Mouse (Mus musculus) forebrain, embryonic 16.5 days (tissue): ENCODE measurements at regions not wholly inside any gene's neighbourhood (a gene's known extent, or its start where the extent isn't known, plus 50 kb on each side); places are given as distances from the start of the nearest gene placed in this dataset.

Experiments
- ATAC-seq: fragments of 200-750 bp; cut with Nextera tagmentation; 2 replicates; pipeline ENCODE4 v1.8.0; 2017; ENCODE audit warnings: mild to moderate bottlenecking, moderate library complexity
- H3K27ac ChIP-seq: fragments of 300-500 bp; sonication (generic); 2 replicates; pipeline ENCODE4 v1.5.1; 2014; ENCODE audit warnings: low read length, control low read depth
- H3K27me3 ChIP-seq: fragments of 300-500 bp; sonication (generic); replicated peaks from 2 replicates; pipeline ENCODE4 v1.6.1; 2014; ENCODE audit warnings: low read length; ENCODE audit not compliant: control insufficient read depth, insufficient read depth
- H3K36me3 ChIP-seq: fragments of 300-500 bp; sonication (generic); 2 replicates; pipeline ENCODE4 v1.6.1; 2014; ENCODE audit not compliant: control insufficient read depth, insufficient read depth
- H3K4me1 ChIP-seq: fragments of 300-500 bp; sonication (generic); replicated peaks from 2 replicates; pipeline ENCODE4 v1.6.1; 2014; ENCODE audit warnings: low read length; ENCODE audit not compliant: control insufficient read depth, insufficient read depth
- H3K4me2 ChIP-seq: fragments of 300-500 bp; sonication (generic); 2 replicates; pipeline ENCODE4 v1.6.1; 2014; ENCODE audit warnings: mild to moderate bottlenecking, low read length, control low read depth
- H3K4me3 ChIP-seq: fragments of 300-500 bp; sonication (generic); replicated peaks from 2 replicates; pipeline ENCODE4 v1.5.1; 2014; ENCODE audit warnings: mild to moderate bottlenecking, low read length, control low read depth
- H3K9ac ChIP-seq: fragments of 300-500 bp; sonication (generic); replicated peaks from 2 replicates; pipeline ENCODE4 v1.6.1; 2014; ENCODE audit warnings: low read depth, low read length, control low read depth
- H3K9me3 ChIP-seq: fragments of 300-500 bp; sonication (generic); 2 replicates; pipeline ENCODE4 v1.6.1; 2016; ENCODE audit warnings: low read length; ENCODE audit not compliant: control insufficient read depth
- WGBS: fragments of 180-500 bp; shearing (Covaris S2); extraction: QIAGEN DNeasy Blood & Tissue Kit; methylation state at CpG from one replicate; pipeline ENCODE4 v1.1.7; 2014; 5-methylcytosine and 5-hydroxymethylcytosine counted together

DNA sequence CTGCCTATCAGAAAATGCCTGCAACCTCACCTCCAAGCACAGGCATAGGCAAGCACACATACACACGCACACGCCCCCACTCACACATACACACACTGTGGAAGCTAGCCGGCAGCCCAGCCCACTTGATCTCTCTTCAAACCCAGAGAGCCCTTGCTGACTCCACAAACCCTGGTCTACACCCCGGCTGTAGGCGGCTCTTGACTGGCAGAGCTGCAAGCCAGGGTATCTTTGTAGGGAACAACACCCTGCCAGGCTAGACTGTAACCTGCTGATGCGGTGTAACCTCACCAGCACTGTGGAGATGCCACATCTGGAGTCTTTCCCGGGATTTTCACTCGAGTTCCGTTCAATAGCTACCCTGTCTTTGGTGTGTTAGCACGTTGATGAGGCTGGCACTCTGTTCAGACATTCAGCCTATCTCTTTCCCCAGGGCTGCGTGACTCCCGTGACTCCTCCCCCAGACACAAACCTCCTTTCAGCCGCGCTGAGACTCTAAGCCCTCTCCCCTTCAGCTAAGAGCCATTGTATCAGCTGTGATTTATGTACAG, 261.3 kb downstream of the Mycn start:
- Histone ChIP-seq H3K4me1 (peaks cover 59% of the 10 kb centered on the region), H3K4me2 (peak overlapping the region; percentile 68)

DNA sequence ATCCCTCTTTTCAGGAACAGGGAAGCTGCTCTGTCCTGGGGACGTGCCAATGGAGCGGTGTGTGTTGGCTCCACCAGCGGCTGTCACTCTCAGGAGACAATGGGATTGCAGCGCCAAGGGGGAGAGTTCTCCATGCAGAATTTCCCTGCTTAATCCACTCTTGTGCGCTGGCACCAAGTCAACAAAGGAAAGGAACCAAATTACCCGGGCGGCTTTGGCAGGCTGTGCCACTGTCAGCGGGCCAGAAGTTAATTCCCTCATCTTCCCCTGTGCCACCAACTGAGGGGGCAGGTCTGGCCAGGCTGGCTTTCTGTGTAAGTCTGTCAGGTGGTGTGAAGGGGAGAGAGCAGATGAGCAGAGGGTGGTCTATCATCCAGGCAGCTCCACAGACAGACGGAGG, 265.0 kb downstream of the Mycn start:
- Histone ChIP-seq H3K4me1 (peaks cover 36% of the 10 kb centered on the region), H3K27me3 (no peaks in the 10 kb centered on the region), H3K36me3 (no peaks in the 10 kb centered on the region), H3K9ac (no peak overlapping the region), H3K4me3 (no peak overlapping the region), H3K4me2 (no peak overlapping the region), H3K9me3 (no peaks in the 10 kb centered on the region), H3K27ac (peak overlapping the region; percentile 55)
- peak; percentile 70 for ATAC-seq
- 7% methylated on average over 9 of the region's 9 CpGs for WGBS

More for the DNA sequence above, 261.3 kb downstream of the Mycn start:
- no peaks in the 10 kb centered on the region for H3K9me3 ChIP-seq
- peak; percentile 86 for ATAC-seq
- peak overlapping the region; percentile 95 for H3K27ac ChIP-seq
- 4% methylated on average over 14 of the region's 14 CpGs for WGBS
- peak overlapping the region; percentile 47 for H3K4me3 ChIP-seq
- H3K27me3 ChIP-seq: no peaks in the 10 kb centered on the region
- H3K9ac ChIP-seq: peak overlapping the region; percentile 77
- no peaks in the 10 kb centered on the region for H3K36me3 ChIP-seq

DNA sequence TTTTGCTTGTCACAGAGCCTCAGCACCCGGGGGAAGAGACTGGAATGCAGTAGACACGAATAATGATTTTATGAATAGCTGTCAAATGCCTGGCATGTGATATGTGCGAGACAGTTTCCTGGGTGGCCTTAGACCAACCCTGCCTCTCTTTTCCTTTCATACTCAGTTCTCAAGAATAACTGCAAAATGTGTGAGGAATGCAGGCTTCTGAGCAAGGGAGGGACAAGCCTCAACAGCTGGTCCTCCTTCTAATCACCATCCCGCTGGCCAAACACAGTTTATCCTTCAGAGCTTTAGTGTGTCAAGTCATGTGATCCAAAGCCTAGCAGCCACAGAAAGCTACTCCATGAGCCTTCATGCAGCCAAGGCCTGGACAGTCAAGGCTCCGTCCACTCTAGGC, 271.8 kb downstream of the Mycn start:
- peak; percentile 35 for ATAC-seq
- Histone ChIP-seq H3K36me3 (no peaks in the 10 kb centered on the region), H3K4me1 (peaks cover 2% of the 10 kb centered on the region; the same call in 1 of the 2 replicates), H3K9ac (no peak overlapping the region), H3K4me3 (no peak overlapping the region), H3K27me3 (no peaks in the 10 kb centered on the region), H3K9me3 (no peaks in the 10 kb centered on the region), H3K27ac (no peak overlapping the region), H3K4me2 (no peak overlapping the region)
- WGBS: 62% methylated on average over 5 of the region's 5 CpGs

DNA sequence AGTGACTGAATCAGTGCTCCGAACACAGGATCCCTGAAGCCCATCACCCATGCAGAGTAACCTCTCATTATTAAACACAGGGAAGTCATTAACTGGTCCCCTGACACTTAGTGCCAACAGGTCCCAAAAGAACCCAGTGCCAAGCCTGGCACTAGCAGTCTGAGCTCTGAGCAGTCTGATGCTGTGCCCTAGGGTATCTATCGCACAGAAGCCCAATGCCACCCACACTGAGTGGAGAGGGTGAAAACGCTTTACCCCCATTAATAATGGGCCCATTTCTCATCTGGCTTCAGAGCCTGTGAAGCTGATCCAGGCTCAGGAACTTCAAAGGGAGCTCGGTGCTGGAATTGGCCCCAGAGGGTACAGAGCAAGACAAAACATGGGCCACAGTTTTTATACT, 272.8 kb downstream of the Mycn start:
- H3K4me2 ChIP-seq: no peak overlapping the region
- peak; percentile 78 for ATAC-seq
- WGBS: 58% methylated on average over 4 of the region's 4 CpGs

DNA sequence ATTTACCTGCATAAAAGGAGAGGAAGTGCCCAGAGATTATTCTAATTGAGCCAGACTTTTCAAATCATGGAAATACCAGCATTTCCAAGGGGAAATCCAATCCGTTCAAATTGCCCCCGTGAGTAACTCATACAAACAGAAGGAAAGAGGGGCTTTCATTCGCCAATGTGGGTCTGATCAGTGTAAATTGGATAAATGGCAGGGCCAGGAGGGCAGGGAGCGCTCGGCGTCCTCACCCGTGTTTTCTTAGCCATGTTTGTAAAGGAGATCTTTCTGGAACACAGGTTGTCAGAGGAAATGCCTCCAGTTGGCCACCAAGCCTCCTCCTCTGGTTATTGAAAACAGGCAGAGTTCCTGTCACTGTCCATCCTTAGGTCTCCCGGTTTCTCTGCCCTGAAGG, 286.1 kb downstream of the Mycn start:
- Histone ChIP-seq H3K4me1 (no peaks in the 10 kb centered on the region), H3K4me2 (no peak overlapping the region), H3K36me3 (no peaks in the 10 kb centered on the region), H3K9ac (no peak overlapping the region), H3K27ac (no peak overlapping the region), H3K9me3 (peaks cover 3% of the 10 kb centered on the region), H3K4me3 (no peak overlapping the region), H3K27me3 (no peaks in the 10 kb centered on the region)
- WGBS: 86% methylated on average over 8 of the region's 8 CpGs
- no peak for ATAC-seq

More for the DNA sequence above, 272.8 kb downstream of the Mycn start:
- H3K27me3 ChIP-seq: no peaks in the 10 kb centered on the region
- H3K9ac ChIP-seq: no peak overlapping the region
- H3K4me1 ChIP-seq: peaks cover 2% of the 10 kb centered on the region; the same call in 1 of the 2 replicates
- no peaks in the 10 kb centered on the region for H3K9me3 ChIP-seq
- no peak overlapping the region for H3K27ac ChIP-seq
- no peak overlapping the region for H3K4me3 ChIP-seq
- no peaks in the 10 kb centered on the region for H3K36me3 ChIP-seq

DNA sequence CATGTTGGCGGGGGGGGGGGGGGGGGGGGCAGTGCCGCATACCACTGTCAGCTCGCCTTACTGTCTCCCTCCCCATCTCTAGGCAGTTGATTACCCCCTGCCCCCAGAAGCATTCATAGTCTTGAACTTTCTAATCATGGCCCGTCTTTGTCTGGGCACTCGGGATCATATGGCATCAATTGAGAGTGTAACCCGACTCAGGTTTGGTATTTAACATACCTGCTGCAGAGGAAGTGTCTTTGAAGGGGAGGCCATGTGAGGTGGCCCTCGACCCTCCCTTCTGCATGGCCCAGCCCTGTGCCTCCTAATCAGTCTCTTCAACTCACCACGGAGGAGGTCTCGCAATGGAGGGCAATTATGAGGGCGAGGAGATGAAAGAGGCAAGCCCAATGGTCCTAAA, 286.5 kb downstream of the Mycn start:
- Histone ChIP-seq H3K9me3 (peaks cover 3% of the 10 kb centered on the region), H3K9ac (no peak overlapping the region), H3K4me3 (no peak overlapping the region), H3K4me2 (no peak overlapping the region), H3K27me3 (no peaks in the 10 kb centered on the region), H3K27ac (no peak overlapping the region), H3K4me1 (no peaks in the 10 kb centered on the region), H3K36me3 (no peaks in the 10 kb centered on the region)
- 70% methylated on average over 10 of the region's 10 CpGs for WGBS
- ATAC-seq: no peak

DNA sequence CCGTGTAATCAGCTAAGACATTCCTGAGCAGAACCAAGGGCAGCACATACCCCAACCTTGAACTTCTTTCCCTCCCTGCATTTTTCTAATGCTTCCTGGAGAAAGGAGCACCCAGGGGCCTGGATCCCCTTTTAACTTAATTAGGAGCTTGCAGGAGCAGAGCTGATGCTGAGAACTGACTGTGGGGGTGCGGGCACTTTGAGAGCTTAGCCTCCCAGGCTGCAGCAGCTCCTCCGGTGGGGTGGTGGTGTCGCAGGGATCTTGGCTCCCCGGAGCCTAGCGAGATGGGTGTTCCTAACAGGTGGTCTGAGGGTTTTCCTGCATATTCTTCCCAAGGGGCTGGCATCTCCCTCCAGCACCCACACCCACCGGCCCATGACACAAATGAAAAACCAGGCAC, 289.4 kb downstream of the Mycn start:
- no peak for ATAC-seq
- no peak overlapping the region for H3K4me3 ChIP-seq
- H3K9ac ChIP-seq: no peak overlapping the region

DNA sequence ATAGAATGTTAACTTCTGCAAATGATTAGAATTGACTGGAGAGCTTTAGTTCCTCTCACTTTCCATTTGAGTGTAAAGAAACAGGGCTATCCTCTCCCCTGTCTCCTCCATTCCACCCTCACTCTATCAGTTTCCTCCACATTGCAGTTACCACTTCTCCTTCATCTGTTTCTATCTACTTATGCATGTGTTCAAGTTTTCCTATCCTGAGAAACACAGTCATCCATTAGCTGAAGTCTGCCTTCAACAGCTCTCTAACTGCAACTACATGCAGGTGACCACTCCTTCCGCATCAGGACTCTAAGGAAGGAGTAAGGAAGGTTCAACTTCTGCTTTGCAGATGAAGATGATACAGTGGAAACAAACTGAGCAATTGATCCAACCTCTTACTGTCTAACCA, 291.4 kb downstream of the Mycn start:
- H3K4me2 ChIP-seq: no peak overlapping the region
- H3K4me1 ChIP-seq: no peaks in the 10 kb centered on the region
- H3K27ac ChIP-seq: no peak overlapping the region
- no peaks in the 10 kb centered on the region for H3K27me3 ChIP-seq
- 100% methylated on average over 1 of the region's 1 CpGs for WGBS
- H3K9me3 ChIP-seq: no peaks in the 10 kb centered on the region
- no peaks in the 10 kb centered on the region for H3K36me3 ChIP-seq
- no peak overlapping the region for H3K4me3 ChIP-seq
- ATAC-seq: no peak
- H3K9ac ChIP-seq: no peak overlapping the region

More for the DNA sequence above, 289.4 kb downstream of the Mycn start:
- H3K9me3 ChIP-seq: no peaks in the 10 kb centered on the region
- H3K27me3 ChIP-seq: no peaks in the 10 kb centered on the region
- H3K4me2 ChIP-seq: no peak overlapping the region
- 47% methylated on average over 7 of the region's 7 CpGs for WGBS
- H3K27ac ChIP-seq: no peak overlapping the region
- no peaks in the 10 kb centered on the region for H3K4me1 ChIP-seq
- H3K36me3 ChIP-seq: no peaks in the 10 kb centered on the region

DNA sequence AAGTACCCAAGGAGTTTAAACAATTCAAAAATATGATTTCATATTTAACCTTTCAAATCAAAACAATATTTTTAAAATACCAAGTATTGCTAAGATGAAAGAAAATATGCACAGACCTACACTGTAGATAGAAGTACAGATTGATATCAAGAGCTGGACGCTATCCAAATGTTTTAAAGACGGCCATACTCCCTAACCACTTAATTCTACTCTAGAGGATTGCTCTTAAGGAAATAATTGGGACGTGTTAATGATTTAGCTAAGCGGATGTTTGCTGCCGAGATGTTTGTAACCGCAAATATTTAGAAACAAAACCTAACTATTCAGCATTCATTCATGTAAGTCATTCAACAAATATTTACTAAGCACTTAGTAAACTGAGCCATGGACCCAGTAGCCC, 294.2 kb downstream of the Mycn start:
- H3K4me1 ChIP-seq: peaks cover 7% of the 10 kb centered on the region; the same call in 1 of the 2 replicates
- H3K4me2 ChIP-seq: no peak overlapping the region
- no peaks in the 10 kb centered on the region for H3K27me3 ChIP-seq
- H3K4me3 ChIP-seq: no peak overlapping the region
- H3K27ac ChIP-seq: no peak overlapping the region
- 50% methylated on average over 6 of the region's 6 CpGs for WGBS
- no peaks in the 10 kb centered on the region for H3K9me3 ChIP-seq
- H3K9ac ChIP-seq: no peak overlapping the region
- H3K36me3 ChIP-seq: no peaks in the 10 kb centered on the region
- no peak for ATAC-seq

DNA sequence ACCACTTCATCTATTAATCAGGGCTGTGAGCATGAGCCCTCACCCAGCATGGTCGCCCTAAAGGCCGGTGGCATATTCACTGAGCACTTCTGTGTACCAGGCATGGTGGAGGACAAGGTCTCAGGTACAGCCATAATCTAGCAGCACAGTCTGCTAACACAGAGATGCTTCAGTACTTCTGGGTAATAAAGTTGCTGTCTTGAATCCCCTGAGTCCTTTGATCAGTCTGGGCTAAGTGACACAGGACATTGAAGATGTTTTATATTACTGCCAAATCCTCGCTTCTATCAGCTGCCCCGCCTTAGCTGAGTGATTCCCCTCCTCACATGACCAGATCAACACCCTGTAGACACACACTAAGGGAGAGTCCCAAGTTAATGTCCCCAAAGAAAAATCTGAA, 296.5 kb downstream of the Mycn start:
- Histone ChIP-seq H3K27me3 (no peaks in the 10 kb centered on the region), H3K4me1 (peaks cover 7% of the 10 kb centered on the region; the same call in 1 of the 2 replicates), H3K27ac (no peak overlapping the region), H3K4me3 (no peak overlapping the region), H3K4me2 (no peak overlapping the region), H3K36me3 (no peaks in the 10 kb centered on the region), H3K9ac (no peak overlapping the region), H3K9me3 (no peaks in the 10 kb centered on the region)
- 96% methylated on average over 4 of the region's 4 CpGs for WGBS
- no peak for ATAC-seq
